Mouse (Mus musculus) limb, embryonic 13.5 days (tissue): ENCODE data around the gene Plb1. TPM values are rescaled to one million over a fixed set of nuclear protein-coding genes. Genes with fewer than 3 reads are reported as not detected.

Source experiments
- ATAC-seq: fragments of 200-750 bp; cut with Nextera tagmentation; 2 replicates; pipeline ENCODE4 v1.8.0; 2017; ENCODE audit warnings: low read depth, moderate number of reproducible peaks, moderate TSS enrichment; ENCODE audit not compliant: low FRiP score
- H3K27ac ChIP-seq: fragments of 300-500 bp; sonication (generic); 2 replicates; pipeline ENCODE4 v1.5.1; 2015; ENCODE audit warnings: inconsistent platforms, mild to moderate bottlenecking, moderate library complexity
- H3K27me3 ChIP-seq: fragments of 300-500 bp; sonication (generic); 2 replicates; pipeline ENCODE4 v1.6.1; 2015; ENCODE audit warnings: mild to moderate bottlenecking, inconsistent platforms
- H3K36me3 ChIP-seq: fragments of 300-500 bp; sonication (generic); 2 replicates; pipeline ENCODE4 v1.6.1; 2015; ENCODE audit warnings: inconsistent platforms, mild to moderate bottlenecking, moderate library complexity
- H3K4me1 ChIP-seq: fragments of 300-500 bp; sonication (generic); 2 replicates; pipeline ENCODE4 v1.6.1; 2015; ENCODE audit warnings: inconsistent platforms
- H3K4me2 ChIP-seq: fragments of 300-500 bp; sonication (generic); replicated peaks from 2 replicates; pipeline ENCODE4 v1.6.1; 2015; ENCODE audit warnings: inconsistent platforms, mild to moderate bottlenecking, moderate library complexity
- H3K4me3 ChIP-seq: fragments of 300-500 bp; sonication (generic); 2 replicates; pipeline ENCODE4 v1.5.1; 2015; ENCODE audit warnings: moderate library complexity, mild to moderate bottlenecking, inconsistent platforms
- H3K9ac ChIP-seq: fragments of 300-500 bp; sonication (generic); 2 replicates; pipeline ENCODE4 v1.6.1; 2015; ENCODE audit warnings: mild to moderate bottlenecking, inconsistent platforms
- H3K9me3 ChIP-seq: fragments of 300-500 bp; sonication (generic); 2 replicates; pipeline ENCODE4 v1.6.1; 2016; ENCODE audit warnings: inconsistent platforms
- WGBS: fragments of 180-500 bp; shearing (Covaris S2); methylation state at CpG from one replicate; pipeline ENCODE4 v1.1.7; 2015; 5-methylcytosine and 5-hydroxymethylcytosine counted together
- polyA plus RNA-seq: library from polyadenylated mRNA; unstranded; fragments of >200 nt; fragmentation: Nextera tagmentation; extraction: Ambion mirVana; gene quantifications from 2 replicates; pipeline ENCODE4 v1.2.1, GENCODE M21; 2015

Gene Plb1
- 0.36 and 1.0 TPM in 2 replicates for polyA plus RNA-seq

GRCm38 (mm10) chr5:32232474-32232873, at the start of gene Plb1:
TSS of gene Plb1 (plus strand) at chr5:32232708.
- Histone ChIP-seq H3K4me1 (no peaks in the 10 kb centered on the region), H3K9ac (no peak within 1 kb of the TSS), H3K36me3 (no peaks in the 10 kb centered on the region), H3K9me3 (no peaks in the 10 kb centered on the region), H3K27ac (no peak within 1 kb of the TSS), H3K27me3 (no peaks in the 10 kb centered on the region), H3K4me2 (no peak within 1 kb of the TSS), H3K4me3 (no peak within 1 kb of the TSS)
- WGBS, result 81% methylated on average over 9 of the region's 9 CpGs
- ATAC-seq, result no peak

DNA sequence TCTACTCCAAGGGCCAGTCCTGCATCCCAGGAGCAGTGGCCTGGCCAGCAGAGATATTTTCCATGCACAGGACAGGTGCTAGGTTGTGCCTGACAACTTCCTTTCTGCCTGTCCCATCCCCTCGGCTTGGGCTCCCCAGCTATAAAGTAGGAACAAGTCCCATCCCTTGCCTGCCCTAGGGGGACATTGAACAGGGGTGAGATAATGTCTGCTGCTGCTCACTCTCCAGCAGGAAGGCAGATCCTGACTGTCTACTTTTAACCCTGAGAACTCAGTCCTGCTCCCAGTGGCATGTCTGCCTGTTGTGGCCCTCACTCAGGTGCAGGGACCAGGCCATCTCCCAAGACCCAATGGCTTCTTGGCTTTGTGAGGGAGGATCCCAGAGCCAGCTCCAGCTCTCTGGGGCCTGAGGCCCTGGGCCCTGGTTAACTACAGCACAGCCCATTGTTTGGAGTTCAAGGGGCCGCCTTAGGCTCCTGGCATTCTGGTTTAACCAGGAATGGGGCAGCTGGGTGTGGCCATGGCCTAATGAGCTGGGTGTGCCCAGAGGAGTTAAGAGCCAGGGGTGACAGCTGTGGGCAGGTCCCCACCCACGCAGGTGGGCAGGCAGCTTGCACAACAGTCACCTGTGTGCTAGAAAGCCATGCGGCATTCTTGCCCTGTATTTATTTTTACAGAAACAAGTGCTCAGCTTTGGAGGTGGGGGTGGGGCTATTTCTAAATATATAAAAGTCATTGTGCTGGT, 49.5 kb upstream of the Plb1 start:
- Histone ChIP-seq H3K9ac (no peak overlapping the region), H3K4me2 (no peak overlapping the region), H3K4me1 (no peaks in the 10 kb centered on the region), H3K4me3 (no peak overlapping the region), H3K9me3 (no peaks in the 10 kb centered on the region), H3K36me3 (no peaks in the 10 kb centered on the region), H3K27me3 (no peaks in the 10 kb centered on the region), H3K27ac (no peak overlapping the region)
- no peak for ATAC-seq
- WGBS, result 55% methylated on average over 4 of the region's 4 CpGs

DNA sequence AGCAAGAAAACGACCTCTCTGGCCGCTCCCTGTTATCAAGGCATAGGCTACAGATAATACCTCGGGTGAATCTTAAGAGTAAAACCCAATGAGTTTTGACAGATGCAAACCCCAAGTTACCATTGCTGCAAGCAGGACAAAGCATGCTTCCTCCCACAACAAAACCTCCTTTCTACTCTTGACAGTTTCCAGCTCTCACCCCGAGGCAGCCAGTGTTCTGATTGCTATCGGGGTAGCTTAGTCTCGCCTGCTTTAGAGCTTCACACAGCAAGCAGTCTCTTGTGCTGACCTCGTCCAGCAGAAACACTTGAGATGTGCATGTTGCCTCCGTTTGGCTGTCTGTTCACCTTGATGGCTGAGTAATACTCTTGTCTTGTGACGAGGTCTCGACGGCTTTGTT, 44.8 kb upstream of the Plb1 start:
- Histone ChIP-seq H3K9me3 (no peaks in the 10 kb centered on the region), H3K4me3 (no peak overlapping the region), H3K27ac (no peak overlapping the region), H3K36me3 (no peaks in the 10 kb centered on the region), H3K9ac (no peak overlapping the region), H3K27me3 (no peaks in the 10 kb centered on the region), H3K4me2 (no peak overlapping the region), H3K4me1 (no peaks in the 10 kb centered on the region)
- WGBS, result 59% methylated on average over 11 of the region's 11 CpGs
- no peak for ATAC-seq

DNA sequence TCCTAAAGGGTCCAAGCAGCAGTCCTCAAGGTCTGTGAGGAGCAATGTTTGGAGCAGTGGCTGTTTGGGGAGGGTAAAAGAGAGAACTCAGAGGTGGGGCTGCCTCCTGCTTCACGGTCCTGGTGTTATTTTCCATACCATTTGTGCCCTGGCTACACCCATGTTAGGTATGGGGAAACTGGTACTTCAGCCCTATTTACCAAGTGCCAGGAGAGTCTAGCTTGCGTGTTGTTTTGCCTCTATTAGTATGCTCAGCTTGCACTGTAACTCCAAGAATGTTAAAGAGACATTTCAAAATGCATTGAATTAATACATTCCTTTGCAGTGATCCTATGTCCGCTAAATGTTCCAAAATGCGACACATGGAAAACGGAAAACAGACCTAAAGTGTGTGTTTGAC, 41.2 kb upstream of the Plb1 start:
- no peaks in the 10 kb centered on the region for H3K36me3 ChIP-seq
- no peak overlapping the region for H3K4me3 ChIP-seq
- WGBS, result 85% methylated on average over 5 of the region's 5 CpGs
- no peak overlapping the region for H3K27ac ChIP-seq
- no peak overlapping the region for H3K9ac ChIP-seq
- no peaks in the 10 kb centered on the region for H3K4me1 ChIP-seq
- no peaks in the 10 kb centered on the region for H3K9me3 ChIP-seq
- no peak overlapping the region for H3K4me2 ChIP-seq
- H3K27me3 ChIP-seq, result no peaks in the 10 kb centered on the region
- ATAC-seq, result no peak

- 80% methylated on average over 16 of the region's 16 CpGs for WGBS
Observed at GRCm38 (mm10) chr5:32192016-32192845, 40.3 kb upstream of the Plb1 start.

DNA sequence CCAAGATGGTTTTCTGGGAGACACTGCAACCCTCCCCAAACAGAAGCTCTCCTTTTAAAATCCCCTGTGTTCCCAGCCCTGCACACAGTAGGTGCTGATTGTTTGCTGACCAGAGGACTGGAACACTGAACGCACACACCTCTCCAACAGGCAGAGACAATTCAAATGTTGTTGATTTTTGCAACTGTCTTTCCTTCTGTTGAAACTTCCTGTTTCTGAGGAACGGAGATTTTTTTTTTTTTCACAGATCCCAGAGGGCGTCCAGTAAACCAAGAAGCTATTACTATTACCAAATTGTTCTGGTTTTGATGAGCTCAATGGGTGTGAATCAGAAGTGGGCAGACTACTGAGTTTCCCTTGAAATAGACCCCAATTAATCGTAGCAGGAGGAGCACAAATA, 38.3 kb upstream of the Plb1 start:
- no peak for ATAC-seq
- H3K9ac ChIP-seq, result no peak overlapping the region
- 72% methylated on average over 4 of the region's 4 CpGs for WGBS

More at GRCm38 (mm10) chr5:32192016-32192845, 40.3 kb upstream of the Plb1 start:
- Histone ChIP-seq H3K27me3 (no peaks in the 10 kb centered on the region), H3K4me3 (no peak overlapping the region), H3K4me1 (no peaks in the 10 kb centered on the region), H3K27ac (no peak overlapping the region), H3K9me3 (no peaks in the 10 kb centered on the region), H3K4me2 (no peak overlapping the region), H3K36me3 (no peaks in the 10 kb centered on the region), H3K9ac (no peak overlapping the region)
- ATAC-seq, result no peak

GRCm38 (mm10) chr5:32195857-32196609, 36.5 kb upstream of the Plb1 start:
- Histone ChIP-seq H3K4me2 (no peak overlapping the region), H3K9me3 (no peaks in the 10 kb centered on the region), H3K27ac (no peak overlapping the region), H3K9ac (no peak overlapping the region), H3K4me3 (no peak overlapping the region), H3K36me3 (no peaks in the 10 kb centered on the region), H3K4me1 (no peaks in the 10 kb centered on the region), H3K27me3 (no peaks in the 10 kb centered on the region)
- ATAC-seq, result no peak
- 66% methylated on average over 12 of the region's 12 CpGs for WGBS

More for the DNA sequence above, 38.3 kb upstream of the Plb1 start:
- Histone ChIP-seq H3K4me1 (no peaks in the 10 kb centered on the region), H3K36me3 (no peaks in the 10 kb centered on the region), H3K4me2 (no peak overlapping the region), H3K27me3 (no peaks in the 10 kb centered on the region), H3K27ac (no peak overlapping the region), H3K4me3 (no peak overlapping the region), H3K9me3 (no peaks in the 10 kb centered on the region)

DNA sequence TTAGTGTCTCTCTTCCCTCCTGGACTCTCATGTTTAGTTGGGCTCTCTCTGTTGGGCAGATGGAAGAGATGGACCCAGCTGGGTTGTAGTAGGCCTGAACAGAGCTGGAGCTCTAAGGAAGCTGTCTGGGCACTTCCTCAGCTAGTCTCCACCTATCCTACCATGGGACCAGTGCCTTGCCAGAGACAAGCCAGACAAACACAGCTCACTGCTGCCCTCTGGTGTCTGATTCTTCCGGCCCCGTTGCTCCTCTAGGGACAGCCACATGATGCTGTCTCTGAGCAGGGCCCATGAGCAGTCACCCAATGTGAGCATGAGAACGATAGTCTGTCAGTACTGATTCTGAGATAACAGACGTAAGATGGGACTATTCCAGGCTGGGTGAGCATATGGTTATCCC, 34.8 kb upstream of the Plb1 start:
- no peak overlapping the region for H3K4me3 ChIP-seq
- H3K9ac ChIP-seq, result no peak overlapping the region
- no peak overlapping the region for H3K27ac ChIP-seq
- H3K36me3 ChIP-seq, result no peaks in the 10 kb centered on the region
- no peaks in the 10 kb centered on the region for H3K9me3 ChIP-seq
- no peak overlapping the region for H3K4me2 ChIP-seq
- H3K4me1 ChIP-seq, result no peaks in the 10 kb centered on the region
- ATAC-seq, result peak; percentile 66; the same call in 1 of the 2 replicates
- 21% methylated on average over 4 of the region's 4 CpGs for WGBS
- H3K27me3 ChIP-seq, result no peaks in the 10 kb centered on the region

GRCm38 (mm10) chr5:32199136-32199535, 33.4 kb upstream of the Plb1 start:
- H3K9ac ChIP-seq, result no peak overlapping the region
- no peaks in the 10 kb centered on the region for H3K36me3 ChIP-seq
- no peak for ATAC-seq
- H3K27ac ChIP-seq, result no peak overlapping the region
- no peaks in the 10 kb centered on the region for H3K4me1 ChIP-seq
- no peaks in the 10 kb centered on the region for H3K27me3 ChIP-seq
- WGBS, result 64% methylated on average over 3 of the region's 3 CpGs
- no peak overlapping the region for H3K4me3 ChIP-seq
- no peaks in the 10 kb centered on the region for H3K9me3 ChIP-seq
- no peak overlapping the region for H3K4me2 ChIP-seq

GRCm38 (mm10) chr5:32199594-32199993, 32.9 kb upstream of the Plb1 start:
- WGBS, result 87% methylated on average over 3 of the region's 3 CpGs
- Histone ChIP-seq H3K9ac (no peak overlapping the region), H3K36me3 (no peaks in the 10 kb centered on the region), H3K4me3 (no peak overlapping the region), H3K27me3 (no peaks in the 10 kb centered on the region), H3K4me1 (no peaks in the 10 kb centered on the region), H3K4me2 (no peak overlapping the region), H3K27ac (no peak overlapping the region), H3K9me3 (no peaks in the 10 kb centered on the region)
- no peak for ATAC-seq

GRCm38 (mm10) chr5:32204653-32205052, 27.9 kb upstream of the Plb1 start:
- H3K4me2 ChIP-seq, result no peak overlapping the region
- no peak for ATAC-seq
- no peak overlapping the region for H3K9ac ChIP-seq
- WGBS, result 70% methylated on average over 4 of the region's 4 CpGs
- no peak overlapping the region for H3K27ac ChIP-seq
- no peaks in the 10 kb centered on the region for H3K9me3 ChIP-seq
- no peak overlapping the region for H3K4me3 ChIP-seq
- no peaks in the 10 kb centered on the region for H3K36me3 ChIP-seq
- no peaks in the 10 kb centered on the region for H3K4me1 ChIP-seq
- H3K27me3 ChIP-seq, result no peaks in the 10 kb centered on the region

DNA sequence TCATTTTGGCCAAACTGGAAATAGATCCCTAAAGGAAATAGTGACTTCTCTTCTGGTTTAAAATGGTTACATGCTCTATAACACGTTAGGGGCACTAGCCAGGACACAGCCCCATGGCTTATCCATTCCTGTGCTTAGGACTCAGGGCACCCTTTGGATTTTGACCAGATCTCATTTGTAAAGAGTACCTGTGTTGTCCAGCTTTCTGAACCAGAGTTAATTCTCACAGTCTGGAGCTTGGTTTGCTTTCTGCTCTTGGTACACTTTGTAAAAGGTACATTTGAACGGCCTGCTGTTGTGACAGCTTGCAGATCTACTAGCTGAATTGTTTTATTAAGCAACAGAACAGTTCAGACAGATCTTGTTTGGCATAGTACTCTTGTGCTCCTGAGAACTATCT, 25.8 kb upstream of the Plb1 start:
- no peak overlapping the region for H3K27ac ChIP-seq
- no peaks in the 10 kb centered on the region for H3K4me1 ChIP-seq
- H3K9ac ChIP-seq, result no peak overlapping the region
- no peak overlapping the region for H3K4me2 ChIP-seq
- no peaks in the 10 kb centered on the region for H3K27me3 ChIP-seq
- no peak overlapping the region for H3K4me3 ChIP-seq
- no peak for ATAC-seq
- 62% methylated on average over 2 of the region's 2 CpGs for WGBS
- H3K36me3 ChIP-seq, result no peaks in the 10 kb centered on the region
- no peaks in the 10 kb centered on the region for H3K9me3 ChIP-seq
